Mouse (Mus musculus) kidney, adult 8-10 months (tissue): ENCODE data around the gene Gm20795.
"Not testable (repeated sequence)": the region's sequence is repeated elsewhere in the genome, so short reads cannot be mapped to it uniquely, and the experiment has no call there.

Experiments
- DNase-seq, 2 experiments: peaks; one replicate each; pipeline ENCODE4 v3.0.0; 2022

Gene Gm20795

GRCm38 (mm10) chrY:40804614-40805013, at the start of gene Gm20795:
Gm20795 (plus strand) TSS chrY:40804914.
- not testable (repeated sequence) for DNase-seq

GRCm38 (mm10) chrY:40775665-40776064, 29.0 kb upstream of the Gm20795 start, which contains the start of gene Gm21797:
Gm21797 (minus strand) TSS chrY:40775765.
- not testable (repeated sequence) for DNase-seq
